Mouse (Mus musculus) liver, adult 2 months (tissue): ENCODE results near the gene Psmb4. TPM values are rescaled to one million over a fixed set of nuclear protein-coding genes. Genes with fewer than 3 reads are reported as not detected.
"Not testable (repeated sequence)": the region's sequence is repeated elsewhere in the genome, so short reads cannot be mapped to it uniquely, and the experiment has no call there.

Experiments
- DNase-seq: peaks from one replicate; pipeline ENCODE4 v3.0.0-alpha.2; 2011; ENCODE audit warnings: low read depth, low spot score; ENCODE audit errors: extremely low read depth
- H3K27ac ChIP-seq: fragments of 200-500 bp; replicated peaks from 2 replicates; pipeline ENCODE4 v1.5.1; 2012; ENCODE audit warnings: low read depth, mild to moderate bottlenecking, control low read depth, inconsistent platforms, low read length; ENCODE audit not compliant: insufficient read depth
- H3K27me3 ChIP-seq: fragments of 200-500 bp; 2 replicates; pipeline ENCODE4 v1.6.1; 2012; ENCODE audit warnings: mild to moderate bottlenecking, moderate library complexity, low read length, inconsistent platforms; ENCODE audit not compliant: control insufficient read depth, insufficient read depth
- H3K36me3 ChIP-seq: fragments of 200-500 bp; 2 replicates; pipeline ENCODE4 v1.6.1; 2012; ENCODE audit warnings: low read length, inconsistent platforms; ENCODE audit not compliant: control insufficient read depth, insufficient read depth
- H3K4me1 ChIP-seq: fragments of 200-500 bp; 2 replicates; pipeline ENCODE4 v1.6.1; 2011; ENCODE audit warnings: low read length; ENCODE audit not compliant: control insufficient read depth, insufficient read depth
- H3K4me3 ChIP-seq: fragments of 200-500 bp; 2 replicates; pipeline ENCODE4 v1.5.1; 2011; ENCODE audit warnings: low read depth, mild to moderate bottlenecking, control low read depth, low read length, moderate library complexity; ENCODE audit not compliant: insufficient read depth
- H3K79me2 ChIP-seq: fragments of 200-500 bp; 2 replicates; pipeline ENCODE4 v1.6.1; 2012; ENCODE audit warnings: inconsistent platforms, mild to moderate bottlenecking, low read length, moderate library complexity; ENCODE audit not compliant: control insufficient read depth, insufficient read depth
- H3K9ac ChIP-seq: fragments of 200-500 bp; 2 replicates; pipeline ENCODE4 v1.6.1; 2012; ENCODE audit warnings: low read depth, mild to moderate bottlenecking, control low read depth, inconsistent platforms, low read length
- CTCF ChIP-seq: fragments of 200-500 bp; IDR thresholded peaks from 2 replicates; pipeline ENCODE4 v1.5.1; 2011; ENCODE audit warnings: low read depth, low read length, control low read depth
- POLR2A ChIP-seq: fragments of 200-500 bp; IDR thresholded peaks from 2 replicates; pipeline ENCODE4 v1.6.1; 2011; ENCODE audit warnings: low read length, control low read depth; ENCODE audit not compliant: insufficient read depth; ENCODE audit errors: extremely low read depth
- WGBS: fragments of 180-500 bp; shearing (Covaris S2); methylation state at CpG from one replicate; pipeline ENCODE4 v1.1.7; 2018; 5-methylcytosine and 5-hydroxymethylcytosine counted together
- polyA plus RNA-seq: library from polyadenylated mRNA; depleted of rRNA; stranded (reverse); fragments of >200 nt; gene quantifications from 2 replicates; pipeline ENCODE4 v1.2.3, GENCODE M21; 2012
- total RNA-seq: library from RNA; depleted of rRNA; stranded (reverse); fragments of >200 nt; gene quantifications from 2 replicates; pipeline ENCODE4 v1.2.3, GENCODE M21; 2014

Psmb4 gene
- total and polyA plus RNA-seq, 2 experiments: 246 to 271 TPM

DNA sequence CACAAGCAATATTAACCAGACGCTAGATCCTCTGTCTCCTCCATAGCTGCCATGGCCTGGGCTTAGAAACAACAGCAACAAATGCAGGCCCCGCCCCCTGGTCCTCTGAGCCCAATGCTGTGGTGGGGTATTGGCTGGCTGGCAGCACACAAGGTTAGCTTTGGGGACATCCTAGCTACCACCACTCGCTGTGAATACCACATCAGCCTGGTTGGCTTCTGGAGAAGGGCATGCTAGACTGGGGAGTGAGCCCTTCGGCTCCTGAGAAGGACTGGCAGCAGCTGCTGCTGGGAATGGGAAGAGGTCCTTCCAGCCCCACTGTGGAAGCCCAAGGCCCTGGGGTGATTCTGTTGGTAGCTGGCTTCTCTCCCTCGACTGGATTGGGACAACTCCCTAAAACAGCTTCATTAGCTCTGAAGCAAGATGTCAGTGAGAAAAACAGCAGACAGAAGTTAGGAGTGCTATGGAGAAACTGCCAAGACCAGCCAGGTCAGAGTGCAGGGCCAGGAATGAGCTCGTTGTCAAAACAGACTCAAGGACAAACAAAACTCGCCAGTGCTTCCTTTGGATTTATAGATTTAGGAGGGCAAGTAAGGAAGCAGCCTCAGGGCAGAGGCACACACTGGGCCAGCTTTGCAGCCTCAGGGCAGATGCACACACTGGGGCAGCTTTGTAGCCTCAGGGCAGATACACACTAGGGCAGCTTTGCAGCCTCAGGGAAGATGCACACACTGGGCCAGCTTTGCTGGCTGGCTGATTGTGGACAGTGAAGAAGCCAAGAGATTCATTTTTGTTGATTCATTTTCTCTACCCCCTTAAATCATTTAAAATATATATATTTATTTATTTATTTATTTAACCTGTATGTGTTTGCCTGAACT is 43.9 kb upstream of the Psmb4 start:
- H3K79me2 ChIP-seq, H3K4me1 ChIP-seq, H3K9ac ChIP-seq, H3K4me3 ChIP-seq, H3K36me3 ChIP-seq, H3K27me3 ChIP-seq: not testable (repeated sequence)
- peak; percentile 81 for DNase-seq
- peak overlapping the region; percentile 41 for H3K27ac ChIP-seq
- WGBS: 38% methylated on average over 7 of the region's 7 CpGs

DNA sequence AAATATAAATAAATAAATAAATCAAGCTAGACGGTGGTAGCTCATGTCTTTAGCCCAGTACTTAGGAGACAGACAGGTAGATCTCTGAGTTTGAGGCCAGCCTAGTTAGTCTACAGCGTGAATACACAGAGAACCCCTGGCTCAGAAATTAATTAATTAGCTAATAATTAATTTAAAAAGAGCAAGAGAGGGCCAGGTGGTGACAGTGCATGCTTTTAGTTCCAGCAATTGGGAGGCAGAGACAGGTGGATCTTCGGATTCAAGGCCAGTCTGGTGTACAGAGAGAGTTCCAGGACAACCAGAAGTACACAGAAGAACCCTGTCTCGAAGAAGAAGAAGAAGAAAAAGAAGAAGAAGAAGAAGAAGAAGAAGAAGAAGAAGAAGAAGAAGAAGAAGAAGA is 42.2 kb upstream of the Psmb4 start:
- not testable (repeated sequence) for H3K27ac ChIP-seq, H3K4me1 ChIP-seq, H3K27me3 ChIP-seq, H3K36me3 ChIP-seq, H3K79me2 ChIP-seq, H3K4me3 ChIP-seq, H3K9ac ChIP-seq
- 42% methylated on average over 4 of the region's 4 CpGs for WGBS
- peak; percentile 64 for DNase-seq

DNA sequence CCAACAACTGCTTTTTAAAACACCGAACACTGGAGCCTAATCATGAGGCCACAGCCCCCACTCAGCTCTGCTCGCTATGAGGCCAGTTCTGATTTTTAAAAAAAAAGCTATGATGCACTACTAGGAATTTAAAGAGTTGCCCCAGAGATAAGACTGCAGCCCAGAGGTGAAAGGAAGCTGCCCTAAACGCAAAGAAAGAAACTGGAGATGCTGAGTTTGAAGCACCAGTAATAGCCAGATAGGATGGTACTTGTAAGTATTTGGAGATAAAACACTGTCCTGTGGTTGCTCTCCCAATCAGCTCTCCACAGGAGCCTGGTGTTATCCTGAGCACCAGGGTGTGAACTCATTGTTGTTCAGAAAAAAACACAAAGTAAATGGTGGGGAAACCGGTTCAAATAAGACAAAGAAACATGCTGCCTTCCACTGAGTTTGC is 39.6 kb upstream of the Psmb4 start:
- not testable (repeated sequence) for H3K27ac ChIP-seq, H3K36me3 ChIP-seq, DNase-seq, H3K4me1 ChIP-seq, H3K9ac ChIP-seq, H3K4me3 ChIP-seq, H3K79me2 ChIP-seq, H3K27me3 ChIP-seq
- 69% methylated on average over 4 of the region's 4 CpGs for WGBS

DNA sequence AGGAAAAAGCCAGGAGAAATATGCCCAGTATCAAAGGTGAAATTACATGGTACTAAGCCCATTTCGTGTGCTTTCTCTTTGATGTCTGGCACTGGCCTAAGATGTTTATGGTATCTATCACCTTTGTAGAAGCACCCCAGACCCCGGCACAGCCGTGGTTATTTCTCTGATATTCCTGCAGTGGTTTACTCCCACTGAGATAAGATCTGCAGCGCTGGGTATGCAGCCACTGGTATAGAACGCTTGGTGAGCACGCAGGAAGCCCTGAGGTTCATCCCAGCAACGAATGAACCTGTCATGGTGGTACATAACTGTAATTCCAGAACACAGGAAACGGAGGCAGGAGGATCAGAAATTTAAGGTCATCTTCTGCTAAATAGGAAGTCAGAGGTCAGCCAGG is 37.9 kb upstream of the Psmb4 start:
- H3K79me2 ChIP-seq: no peaks in the 10 kb centered on the region
- no peaks in the 10 kb centered on the region for H3K27me3 ChIP-seq
- 0 out of 2 replicates have a peak, but pooled peaks cover 2% of the 10 kb centered on the region for H3K4me1 ChIP-seq
- no peak for DNase-seq
- H3K4me3 ChIP-seq: no peak overlapping the region
- 68% methylated on average over 8 of the region's 8 CpGs for WGBS
- no peak overlapping the region for H3K27ac ChIP-seq
- H3K9ac ChIP-seq: no peak overlapping the region
- H3K36me3 ChIP-seq: no peaks in the 10 kb centered on the region
- TF ChIP-seq POLR2A (no peak), CTCF (no peak)

DNA sequence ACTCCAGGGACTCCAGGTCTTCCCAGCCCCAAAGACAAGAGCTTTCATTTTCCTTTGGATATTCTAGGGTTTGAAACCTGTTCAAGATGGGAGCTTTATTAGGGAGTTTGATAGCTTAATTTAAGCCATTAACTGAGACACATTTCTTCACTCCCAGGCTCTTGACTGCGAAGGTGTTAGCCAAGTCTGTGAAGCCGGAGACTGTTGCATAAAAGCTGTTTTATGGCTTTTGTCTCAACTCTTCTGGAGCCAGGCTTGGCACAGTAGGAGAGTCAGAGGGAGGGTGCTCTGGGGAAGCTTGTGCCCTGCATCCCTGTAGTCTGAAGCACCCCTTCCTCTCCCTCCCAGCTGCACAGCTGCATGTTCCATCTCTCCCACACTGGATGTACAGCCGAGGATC is 35.6 kb upstream of the Psmb4 start:
- DNase-seq: no peak
- TF ChIP-seq CTCF (no peak), POLR2A (no peak)
- no peak overlapping the region for H3K27ac ChIP-seq
- no peaks in the 10 kb centered on the region for H3K27me3 ChIP-seq
- H3K4me3 ChIP-seq: no peak overlapping the region
- no peaks in the 10 kb centered on the region for H3K36me3 ChIP-seq
- H3K9ac ChIP-seq: no peak overlapping the region
- no peaks in the 10 kb centered on the region for H3K79me2 ChIP-seq
- no peaks in the 10 kb centered on the region for H3K4me1 ChIP-seq
- 76% methylated on average over 3 of the region's 3 CpGs for WGBS

DNA sequence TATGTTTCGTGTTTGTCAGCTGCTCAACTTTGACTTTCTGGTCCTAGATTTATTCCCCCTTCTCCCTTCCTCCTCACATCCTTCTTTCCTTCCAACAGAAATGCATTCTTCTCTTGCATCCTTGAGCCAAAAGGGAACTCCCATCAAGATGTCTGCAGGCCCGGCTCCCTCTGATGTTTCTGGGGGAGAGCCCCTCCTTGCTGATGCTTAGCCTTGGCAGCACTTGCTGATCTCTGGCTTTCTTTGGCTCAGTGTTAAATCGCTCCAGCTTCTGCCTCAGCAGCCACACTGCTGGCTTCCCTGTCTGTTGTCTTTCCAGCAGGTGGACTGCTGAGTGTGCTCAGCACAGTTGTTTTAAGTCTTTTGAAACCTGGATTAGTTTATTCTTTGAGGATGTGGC is 34.3 kb upstream of the Psmb4 start:
- TF ChIP-seq POLR2A (no peak), CTCF (no peak)
- no peak overlapping the region for H3K4me3 ChIP-seq
- H3K4me1 ChIP-seq: no peaks in the 10 kb centered on the region
- 74% methylated on average over 3 of the region's 3 CpGs for WGBS
- no peak overlapping the region for H3K27ac ChIP-seq
- no peak overlapping the region for H3K9ac ChIP-seq
- DNase-seq: no peak
- no peaks in the 10 kb centered on the region for H3K27me3 ChIP-seq
- no peaks in the 10 kb centered on the region for H3K79me2 ChIP-seq
- no peaks in the 10 kb centered on the region for H3K36me3 ChIP-seq
